Mouse (Mus musculus): ENCODE measurements at regions not wholly inside any gene's neighbourhood (a gene's known extent, or its start where the extent isn't known, plus 50 kb on each side); places are given as distances from the start of the nearest gene placed in this dataset.
A peak's percentile ranks its signal among the peaks of the same experiment; 100 is the strongest.

- H3K27ac ChIP-seq (ENCODE audit: low read depth, low read length) = no peak overlapping the region
- H3K36me3 ChIP-seq (ENCODE audit: control insufficient read depth, insufficient read depth, low read length) = no peaks in the 10 kb centered on the region
- WGBS = 88% methylated on average over 2 of the region's 2 CpGs
- H3K4me1 ChIP-seq (ENCODE audit: control insufficient read depth, insufficient read depth, low read length) = no peaks in the 10 kb centered on the region
- no peak for ATAC-seq
- H3K27me3 ChIP-seq (replicated peaks; ENCODE audit: control insufficient read depth, insufficient read depth, low read length) = no peaks in the 10 kb centered on the region
- H3K9ac ChIP-seq (ENCODE audit: low read length) = no peak overlapping the region
- DNase-seq (ENCODE audit: low spot score) = no peak
- H3K4me2 ChIP-seq (ENCODE audit: low read length) = no peak overlapping the region
- no peak overlapping the region for H3K4me3 ChIP-seq (ENCODE audit: low read depth, low read length)
- no peaks in the 10 kb centered on the region for H3K9me3 ChIP-seq (replicated peaks; ENCODE audit: control insufficient read depth, low read length)
Observed at GRCm38 (mm10) chr16:42772640-42773039, 103.0 kb upstream of the Zbtb20 start.

GRCm38 (mm10) chr16:42770199-42770598, 105.5 kb upstream of the Zbtb20 start:
- ATAC-seq (no peak), DNase-seq (ENCODE audit: low spot score) (no peak)
- no peak overlapping the region for H3K4me3 ChIP-seq (ENCODE audit: low read depth, low read length)
- H3K4me1 ChIP-seq (ENCODE audit: control insufficient read depth, insufficient read depth, low read length) = no peaks in the 10 kb centered on the region
- H3K4me2 ChIP-seq (ENCODE audit: low read length) = no peak overlapping the region
- 50% methylated on average over 1 of the region's 1 CpGs for WGBS
- no peaks in the 10 kb centered on the region for H3K27me3 ChIP-seq (replicated peaks; ENCODE audit: control insufficient read depth, insufficient read depth, low read length)
- H3K36me3 ChIP-seq (ENCODE audit: control insufficient read depth, insufficient read depth, low read length) = no peaks in the 10 kb centered on the region
- H3K9me3 ChIP-seq (replicated peaks; ENCODE audit: control insufficient read depth, low read length) = no peaks in the 10 kb centered on the region
- no peak overlapping the region for H3K9ac ChIP-seq (ENCODE audit: low read length)
- H3K27ac ChIP-seq (ENCODE audit: low read depth, low read length) = no peak overlapping the region

GRCm38 (mm10) chr16:42748681-42749080, 127.0 kb upstream of the Zbtb20 start:
- no peak for DNase-seq (ENCODE audit: low spot score)
- Histone ChIP-seq H3K9ac (ENCODE audit: low read length) (no peak overlapping the region), H3K4me3 (ENCODE audit: low read depth, low read length) (no peak overlapping the region), H3K9me3 (replicated peaks; ENCODE audit: control insufficient read depth, low read length) (no peaks in the 10 kb centered on the region), H3K36me3 (ENCODE audit: control insufficient read depth, insufficient read depth, low read length) (no peaks in the 10 kb centered on the region), H3K27me3 (replicated peaks; ENCODE audit: control insufficient read depth, insufficient read depth, low read length) (no peaks in the 10 kb centered on the region), H3K4me2 (ENCODE audit: low read length) (no peak overlapping the region), H3K27ac (ENCODE audit: low read depth, low read length) (no peak overlapping the region), H3K4me1 (ENCODE audit: control insufficient read depth, insufficient read depth, low read length) (peaks cover 8% of the 10 kb centered on the region; the same call in 1 of the 2 replicates)
- no peak for ATAC-seq
- WGBS = 63% methylated on average over 5 of the region's 5 CpGs

GRCm38 (mm10) chr16:42745943-42746675, 129.6 kb upstream of the Zbtb20 start:
- Histone ChIP-seq H3K9ac (ENCODE audit: low read length) (no peak overlapping the region; the same call in 1 of the 2 replicates), H3K36me3 (ENCODE audit: control insufficient read depth, insufficient read depth, low read length) (no peaks in the 10 kb centered on the region), H3K27ac (ENCODE audit: low read depth, low read length) (peak overlapping the region; percentile 70), H3K4me2 (ENCODE audit: low read length) (no peak overlapping the region), H3K27me3 (replicated peaks; ENCODE audit: control insufficient read depth, insufficient read depth, low read length) (no peaks in the 10 kb centered on the region), H3K4me3 (ENCODE audit: low read depth, low read length) (no peak overlapping the region), H3K9me3 (replicated peaks; ENCODE audit: control insufficient read depth, low read length) (no peaks in the 10 kb centered on the region), H3K4me1 (ENCODE audit: control insufficient read depth, insufficient read depth, low read length) (peaks cover 8% of the 10 kb centered on the region; the same call in 1 of the 2 replicates)
- ATAC-seq (peak; percentile 65), DNase-seq (ENCODE audit: low spot score) (peak; percentile 49)
- WGBS = 61% methylated on average over 11 of the region's 11 CpGs

- peaks cover 5% of the 10 kb centered on the region; the same call in 1 of the 2 replicates for H3K4me1 ChIP-seq (ENCODE audit: control insufficient read depth, insufficient read depth, low read length)
- no peak overlapping the region for H3K4me3 ChIP-seq (ENCODE audit: low read depth, low read length)
- no peak overlapping the region for H3K9ac ChIP-seq (ENCODE audit: low read length)
- H3K36me3 ChIP-seq (ENCODE audit: control insufficient read depth, insufficient read depth, low read length) = no peaks in the 10 kb centered on the region
- H3K4me2 ChIP-seq (ENCODE audit: low read length) = no peak overlapping the region
- H3K27me3 ChIP-seq (replicated peaks; ENCODE audit: control insufficient read depth, insufficient read depth, low read length) = no peaks in the 10 kb centered on the region
- ATAC-seq (no peak; the same call in 1 of the 2 replicates), DNase-seq (ENCODE audit: low spot score) (peak; percentile 48)
- WGBS = 28% methylated on average over 1 of the region's 1 CpGs
- no peaks in the 10 kb centered on the region for H3K9me3 ChIP-seq (replicated peaks; ENCODE audit: control insufficient read depth, low read length)
- H3K27ac ChIP-seq (ENCODE audit: low read depth, low read length) = no peak overlapping the region
Observed at GRCm38 (mm10) chr16:42743538-42743937, 132.1 kb upstream of the Zbtb20 start.

- Histone ChIP-seq H3K36me3 (ENCODE audit: control insufficient read depth, insufficient read depth, low read length) (no peaks in the 10 kb centered on the region), H3K9ac (ENCODE audit: low read length) (no peak overlapping the region), H3K27me3 (replicated peaks; ENCODE audit: control insufficient read depth, insufficient read depth, low read length) (no peaks in the 10 kb centered on the region), H3K27ac (ENCODE audit: low read depth, low read length) (no peak overlapping the region), H3K4me3 (ENCODE audit: low read depth, low read length) (no peak overlapping the region), H3K4me1 (ENCODE audit: control insufficient read depth, insufficient read depth, low read length) (peaks cover 5% of the 10 kb centered on the region; the same call in 1 of the 2 replicates), H3K9me3 (replicated peaks; ENCODE audit: control insufficient read depth, low read length) (no peaks in the 10 kb centered on the region), H3K4me2 (ENCODE audit: low read length) (no peak overlapping the region)
- WGBS = 55% methylated on average over 2 of the region's 2 CpGs
- ATAC-seq (no peak), DNase-seq (ENCODE audit: low spot score) (no peak)
Observed at GRCm38 (mm10) chr16:42743120-42743519, 132.6 kb upstream of the Zbtb20 start.

GRCm38 (mm10) chr16:42727826-42728225, 147.9 kb upstream of the Zbtb20 start:
- H3K36me3 ChIP-seq (ENCODE audit: control insufficient read depth, insufficient read depth, low read length) = no peaks in the 10 kb centered on the region
- 72% methylated on average over 7 of the region's 7 CpGs for WGBS
- H3K4me1 ChIP-seq (ENCODE audit: control insufficient read depth, insufficient read depth, low read length) = peaks cover 10% of the 10 kb centered on the region; the same call in 1 of the 2 replicates
- no peak overlapping the region for H3K27ac ChIP-seq (ENCODE audit: low read depth, low read length)
- DNase-seq (ENCODE audit: low spot score) (no peak), ATAC-seq (no peak)
- no peak overlapping the region for H3K4me3 ChIP-seq (ENCODE audit: low read depth, low read length)
- no peak overlapping the region for H3K9ac ChIP-seq (ENCODE audit: low read length)
- no peaks in the 10 kb centered on the region for H3K27me3 ChIP-seq (replicated peaks; ENCODE audit: control insufficient read depth, insufficient read depth, low read length)
- H3K4me2 ChIP-seq (ENCODE audit: low read length) = no peak overlapping the region
- H3K9me3 ChIP-seq (replicated peaks; ENCODE audit: control insufficient read depth, low read length) = no peaks in the 10 kb centered on the region

- Histone ChIP-seq H3K4me2 (ENCODE audit: low read length) (no peak overlapping the region), H3K27me3 (replicated peaks; ENCODE audit: control insufficient read depth, insufficient read depth, low read length) (no peaks in the 10 kb centered on the region), H3K9ac (ENCODE audit: low read length) (no peak overlapping the region), H3K36me3 (ENCODE audit: control insufficient read depth, insufficient read depth, low read length) (no peaks in the 10 kb centered on the region), H3K27ac (ENCODE audit: low read depth, low read length) (no peak overlapping the region), H3K4me3 (ENCODE audit: low read depth, low read length) (no peak overlapping the region), H3K4me1 (ENCODE audit: control insufficient read depth, insufficient read depth, low read length) (peaks cover 28% of the 10 kb centered on the region), H3K9me3 (replicated peaks; ENCODE audit: control insufficient read depth, low read length) (no peaks in the 10 kb centered on the region)
- ATAC-seq (no peak), DNase-seq (ENCODE audit: low spot score) (no peak)
- 70% methylated on average over 3 of the region's 3 CpGs for WGBS
Observed at GRCm38 (mm10) chr16:42719915-42720314, 155.8 kb upstream of the Zbtb20 start.

- 65% methylated on average over 7 of the region's 7 CpGs for WGBS
- peak; percentile 30; the same call in 1 of the 2 replicates for ATAC-seq
- Histone ChIP-seq H3K4me1 (ENCODE audit: control insufficient read depth, insufficient read depth, low read length) (peaks cover 21% of the 10 kb centered on the region), H3K9ac (ENCODE audit: low read length) (no peak overlapping the region), H3K4me2 (ENCODE audit: low read length) (peak overlapping the region; percentile 28; the same call in 1 of the 2 replicates), H3K36me3 (ENCODE audit: control insufficient read depth, insufficient read depth, low read length) (no peaks in the 10 kb centered on the region), H3K9me3 (replicated peaks; ENCODE audit: control insufficient read depth, low read length) (no peaks in the 10 kb centered on the region), H3K27me3 (replicated peaks; ENCODE audit: control insufficient read depth, insufficient read depth, low read length) (no peaks in the 10 kb centered on the region), H3K4me3 (ENCODE audit: low read depth, low read length) (no peak overlapping the region), H3K27ac (ENCODE audit: low read depth, low read length) (peak overlapping the region; percentile 52)
- no peak for DNase-seq (ENCODE audit: low spot score)
Observed at GRCm38 (mm10) chr16:42718452-42718851, 157.2 kb upstream of the Zbtb20 start.

Data from forebrain, embryonic 14.5 days (tissue).